Mouse (Mus musculus) MN1 (cell line): ENCODE data around the gene Efna2.
A peak's percentile ranks its signal among the peaks of the same experiment; 100 is the strongest.

Source experiments
- DNase-seq: peaks from one replicate; pipeline ENCODE4 v3.0.0-alpha.2; 2016; ENCODE audit warnings: low spot score

Gene Efna2

DNA sequence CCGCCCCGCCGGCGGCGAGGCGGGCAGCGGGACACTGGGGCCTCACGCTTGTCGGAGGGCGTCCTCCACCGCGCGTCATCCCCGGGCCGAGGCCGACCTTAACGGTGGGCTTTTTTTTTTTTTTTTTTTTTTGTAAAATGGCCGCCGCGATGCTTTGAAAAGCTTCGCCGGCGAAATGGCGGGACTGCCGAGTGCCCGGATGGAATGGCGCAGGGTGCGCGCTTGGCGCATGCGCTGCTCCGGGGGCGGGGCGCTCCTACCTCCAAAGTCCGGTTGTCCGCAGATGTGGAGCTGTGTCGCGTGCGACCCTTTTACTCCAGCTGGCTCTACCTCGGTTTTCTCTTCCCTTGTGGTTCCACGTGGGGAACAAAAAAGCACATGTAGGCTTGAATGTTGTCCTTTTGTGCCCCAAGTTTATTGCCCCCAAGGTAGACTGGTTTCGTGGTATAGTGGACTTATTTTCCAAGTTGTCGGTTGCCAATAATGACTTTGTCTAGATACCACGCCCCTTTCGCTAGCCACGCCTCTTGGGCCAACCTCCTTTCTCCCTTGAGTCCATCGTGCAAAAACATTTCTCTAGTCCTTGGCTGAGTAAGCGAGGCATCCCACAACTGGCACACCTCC lies 11.1 kb upstream of the Efna2 start:
- DNase-seq, result peak; percentile 96

- no peak for DNase-seq
These were observed 10.2 kb upstream of the Efna2 start for GRCm38 (mm10) chr10:80169070-80169469.

GRCm38 (mm10) chr10:80169651-80170050 lies 9.6 kb upstream of the Efna2 start:
- no peak for DNase-seq

DNA sequence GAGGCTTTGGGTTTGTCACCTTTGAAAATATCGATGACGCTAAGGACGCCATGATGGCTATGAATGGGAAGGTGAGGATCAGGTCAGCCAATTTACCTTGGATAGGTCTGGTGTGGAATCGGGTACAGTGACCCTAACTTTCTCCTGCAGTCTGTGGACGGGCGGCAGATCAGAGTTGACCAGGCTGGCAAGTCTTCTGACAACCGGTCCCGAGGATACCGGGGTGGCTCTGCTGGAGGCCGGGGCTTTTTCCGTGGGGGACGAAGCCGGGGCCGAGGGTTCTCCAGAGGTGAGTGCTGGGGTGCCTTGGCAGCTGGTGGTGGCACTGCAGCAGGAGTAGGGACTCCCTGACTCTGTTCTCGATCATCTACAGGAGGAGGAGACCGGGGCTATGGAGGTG lies 9.2 kb upstream of the Efna2 start:
- no peak for DNase-seq

DNA sequence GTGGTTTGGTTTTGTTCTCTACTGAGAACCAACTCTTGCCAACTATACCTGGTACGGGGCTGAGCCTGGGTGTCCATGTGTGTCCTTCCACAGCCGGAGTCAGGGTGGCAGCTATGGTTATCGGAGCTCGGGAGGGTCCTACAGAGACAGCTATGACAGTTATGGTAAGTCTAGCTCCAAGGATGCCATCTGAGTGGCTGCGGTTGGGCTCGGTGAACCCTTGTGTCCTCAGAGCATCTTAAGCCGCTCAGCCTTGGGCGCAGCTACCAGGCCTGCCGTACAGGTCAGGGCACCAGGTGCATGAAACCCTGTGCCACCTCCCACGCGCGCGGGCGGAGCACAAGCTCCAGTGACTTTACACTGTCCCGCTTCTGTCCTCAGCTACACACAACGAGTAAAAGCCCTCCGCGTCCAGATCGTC lies 8.7 kb upstream of the Efna2 start:
- DNase-seq, result no peak

DNA sequence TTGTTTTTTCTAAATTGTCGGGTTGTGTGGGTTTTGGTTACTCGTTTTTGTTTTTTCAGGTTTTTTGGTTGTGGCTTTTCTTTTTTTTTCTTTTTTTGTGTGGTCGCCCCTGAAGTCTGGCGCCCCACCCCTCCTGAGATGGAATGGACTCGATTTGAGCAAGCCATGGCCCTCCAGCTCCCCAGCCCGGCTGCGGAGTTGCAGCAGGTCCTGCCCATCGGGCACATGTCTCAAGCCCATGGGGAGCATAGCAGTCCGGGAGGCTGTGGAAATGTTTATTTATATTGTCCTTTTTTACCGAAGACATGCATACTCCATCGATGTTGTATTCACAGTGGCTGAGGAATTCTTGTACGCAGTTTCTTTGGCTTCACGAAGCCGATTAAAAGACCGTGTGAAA lies 8.0 kb upstream of the Efna2 start:
- no peak for DNase-seq

- no peak for DNase-seq
These were observed 7.3 kb upstream of the Efna2 start for GRCm38 (mm10) chr10:80171760-80172526.

GRCm38 (mm10) chr10:80172527-80173292 lies 6.6 kb upstream of the Efna2 start, which contains the start of gene 1600002K03Rik:
1600002K03Rik (plus strand) TSS chr10:80172944.
- DNase-seq, result peak; percentile 86

GRCm38 (mm10) chr10:80173358-80173757 lies 5.9 kb upstream of the Efna2 start:
- no peak for DNase-seq

- no peak for DNase-seq
These were observed 5.2 kb upstream of the Efna2 start for GRCm38 (mm10) chr10:80173955-80174640.

DNA sequence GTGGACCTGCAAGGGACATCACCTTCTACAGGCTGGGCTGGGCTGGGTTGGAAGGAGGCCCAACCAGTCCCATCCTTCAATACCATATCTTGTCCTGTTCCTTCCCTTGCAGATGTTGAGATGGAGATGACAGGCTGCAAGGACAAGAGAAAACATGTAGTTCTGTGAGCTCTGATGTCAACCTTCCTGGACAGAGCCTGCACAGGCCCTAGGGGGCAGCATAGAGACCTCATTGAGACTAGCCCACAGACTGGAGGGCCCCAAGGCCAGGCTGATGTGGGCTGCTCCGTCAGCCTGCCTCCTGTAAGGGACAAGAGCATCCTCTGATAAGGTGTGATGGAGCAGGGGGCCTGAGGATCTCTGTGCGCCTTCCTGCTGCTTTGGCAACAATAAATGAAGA lies 4.6 kb upstream of the Efna2 start:
- DNase-seq, result peak; percentile 76

DNA sequence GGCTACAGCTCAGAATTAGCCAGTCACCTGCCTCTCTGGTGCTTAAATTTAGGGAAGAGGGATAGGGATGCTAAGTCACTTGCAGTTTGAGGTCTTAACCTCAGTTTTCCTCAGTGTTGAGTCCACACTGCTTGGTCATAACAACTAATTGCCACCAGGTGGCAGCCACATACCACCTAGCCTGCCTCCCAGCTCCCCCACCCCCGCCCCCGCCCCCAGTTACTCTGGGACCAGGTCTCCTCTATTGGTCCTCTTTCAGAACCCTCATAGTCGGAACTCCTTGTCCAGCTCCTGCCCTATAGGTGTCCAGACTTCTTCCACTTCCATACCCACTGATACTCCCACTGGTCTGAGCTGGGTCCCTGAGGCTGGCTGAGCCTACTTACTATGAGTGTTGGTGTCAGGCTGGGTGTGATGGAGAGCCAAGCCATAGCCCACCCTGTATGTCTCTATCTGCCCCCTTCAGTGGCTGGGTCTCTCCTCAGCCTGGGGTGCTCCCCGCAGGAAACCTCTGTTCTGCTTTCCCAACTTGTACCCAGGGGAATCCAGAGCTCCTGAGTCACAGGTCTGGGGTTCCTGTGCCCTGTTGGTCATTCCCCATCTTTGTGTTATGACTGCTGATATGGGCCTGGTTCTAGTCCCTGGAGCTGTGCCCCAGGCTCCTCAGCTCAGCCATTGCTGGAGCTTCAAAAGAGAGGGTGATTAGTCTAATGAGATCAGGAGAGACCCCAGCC lies 3.6 kb upstream of the Efna2 start:
- peak; percentile 56 for DNase-seq

DNA sequence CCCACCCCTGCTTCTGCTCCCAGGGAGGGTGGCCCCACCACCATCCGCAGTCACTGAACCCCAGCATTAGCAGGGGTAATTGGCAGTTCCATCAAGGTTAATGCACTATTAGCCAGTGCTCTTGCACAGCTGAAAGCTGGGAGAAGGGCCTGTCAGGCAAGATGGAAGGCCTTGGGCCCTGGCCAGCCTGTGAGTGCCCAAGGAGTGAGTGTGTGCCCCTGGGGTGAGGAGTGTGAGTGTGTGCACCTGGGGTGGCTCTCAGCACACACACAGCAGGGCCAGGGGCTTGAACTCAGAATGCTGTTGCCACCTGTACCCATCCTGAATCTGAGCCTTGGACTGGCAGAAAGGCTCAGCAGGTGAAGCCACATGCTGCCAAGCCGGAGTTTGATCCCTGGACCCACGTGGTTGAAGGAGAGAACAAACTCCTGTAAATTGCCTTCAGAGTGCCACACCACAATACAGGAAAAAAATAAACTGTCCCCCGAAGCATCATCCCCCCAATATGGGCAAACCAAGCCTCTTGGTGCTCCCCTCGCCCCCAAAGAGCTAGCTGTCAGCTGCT lies 2.9 kb upstream of the Efna2 start:
- DNase-seq, result no peak

DNA sequence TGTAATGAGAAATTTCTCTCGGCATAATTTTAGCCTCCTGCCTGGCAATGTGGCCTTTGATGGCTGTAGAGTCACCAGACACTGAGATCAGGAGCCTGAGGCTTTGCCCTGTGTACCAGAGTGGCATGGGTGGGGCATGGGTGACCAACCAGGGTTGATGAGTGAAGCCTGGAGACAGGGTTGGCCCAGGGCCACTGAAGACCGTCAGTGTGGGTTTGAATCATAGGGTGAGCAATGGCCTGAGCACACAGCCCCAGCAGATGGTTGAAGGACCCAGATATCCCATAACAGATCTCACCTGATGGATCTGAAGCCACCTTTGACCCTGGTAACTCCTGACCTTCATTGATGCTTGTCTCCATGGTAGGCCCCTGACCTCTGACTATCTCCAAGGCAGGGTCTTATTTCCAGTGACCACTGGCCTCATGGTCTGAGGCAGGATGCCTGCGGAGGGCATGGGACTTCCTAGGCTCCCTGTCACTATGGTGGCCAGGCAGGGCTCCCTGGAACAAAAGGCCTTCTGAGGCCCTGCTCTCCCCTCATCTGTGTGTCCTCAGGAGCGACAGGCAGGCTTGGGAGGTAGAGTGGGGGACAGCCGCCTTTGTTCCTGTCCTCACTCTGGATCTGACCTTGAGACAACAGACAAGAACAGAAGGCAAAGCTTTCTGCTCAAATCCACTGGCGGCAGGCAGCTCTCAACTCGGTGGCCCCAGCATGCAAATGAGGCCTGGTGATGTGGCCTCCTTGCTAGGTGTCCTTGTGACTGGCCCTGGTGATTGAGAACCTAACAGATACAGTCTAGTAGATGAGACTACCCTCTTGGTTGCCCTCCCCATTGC lies 1.6 kb upstream of the Efna2 start:
- DNase-seq, result peak; percentile 65

- no peak for DNase-seq
These were observed 1.0 kb downstream of the Efna2 start for GRCm38 (mm10) chr10:80180288-80180687.

DNA sequence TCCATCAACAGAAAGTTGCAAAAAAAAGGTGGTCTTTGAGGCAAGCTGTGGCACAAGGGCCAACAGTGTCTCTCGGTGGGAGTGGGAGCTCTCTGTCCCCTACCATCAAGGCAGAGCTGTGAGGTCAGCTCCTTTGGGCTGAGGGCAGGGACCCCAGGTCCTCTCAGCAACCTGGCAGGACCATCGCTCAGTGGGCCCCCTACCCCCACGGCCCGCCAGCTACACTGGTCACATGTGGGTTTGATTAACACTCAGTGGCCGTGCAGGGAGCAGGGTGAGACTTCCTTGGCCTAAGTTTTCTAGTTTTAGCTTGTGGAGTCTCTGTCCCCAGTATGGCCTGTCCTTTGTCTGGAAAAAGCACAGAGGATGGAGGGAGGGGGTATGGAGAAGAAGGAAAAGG lies 1.5 kb downstream of the Efna2 start:
- no peak for DNase-seq

DNA sequence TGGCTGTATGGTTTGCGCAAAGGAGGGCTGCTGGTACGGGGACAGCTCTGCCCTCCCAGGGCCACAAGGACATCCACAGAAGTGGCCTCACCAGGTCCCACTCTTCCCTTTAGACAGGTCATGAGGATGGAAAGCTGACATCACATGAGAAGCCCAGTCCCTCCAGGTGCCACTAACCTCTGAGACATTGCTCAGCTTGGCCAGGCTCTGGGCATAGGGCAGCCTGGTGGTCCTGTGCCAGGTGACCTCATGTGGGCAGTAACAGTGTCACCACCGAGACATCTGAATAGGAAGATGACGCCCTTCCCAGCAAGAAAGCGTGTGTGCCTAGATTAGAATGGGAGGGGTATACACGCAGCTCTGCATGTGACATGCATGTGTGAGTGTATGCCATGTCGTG lies 3.3 kb downstream of the Efna2 start:
- DNase-seq, result no peak

DNA sequence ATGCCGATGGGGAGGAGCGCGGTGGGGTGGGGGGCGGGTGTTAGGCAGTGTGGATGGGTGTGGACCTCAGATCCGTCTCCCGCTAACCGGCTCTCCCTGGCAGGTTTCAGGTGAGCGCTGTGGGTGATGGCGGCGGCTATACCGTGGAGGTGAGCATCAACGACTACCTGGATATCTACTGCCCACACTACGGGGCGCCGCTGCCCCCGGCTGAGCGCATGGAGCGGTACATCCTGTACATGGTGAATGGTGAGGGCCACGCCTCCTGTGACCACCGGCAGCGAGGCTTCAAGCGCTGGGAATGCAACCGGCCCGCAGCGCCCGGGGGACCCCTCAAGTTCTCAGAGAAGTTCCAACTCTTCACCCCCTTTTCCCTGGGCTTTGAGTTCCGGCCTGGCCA lies 7.4 kb downstream of the Efna2 start:
- no peak for DNase-seq

GRCm38 (mm10) chr10:80187739-80188138 lies 8.5 kb downstream of the Efna2 start:
- DNase-seq, result no peak

GRCm38 (mm10) chr10:80188453-80189024 lies 9.3 kb downstream of the Efna2 start:
- DNase-seq, result no peak
